Mouse (Mus musculus) induced T-regulatory cell, adult 2 months (primary cell): Measurements from ENCODE around the gene Pbdc1.
A peak's percentile ranks its signal among the peaks of the same experiment; 100 is the strongest.
"Not testable (repeated sequence)": the region's sequence is repeated elsewhere in the genome, so short reads cannot be mapped to it uniquely, and the experiment has no call there.

Source experiments
- DNase-seq: peaks from one replicate; pipeline ENCODE4 v3.0.0-alpha.2; 2012; ENCODE audit warnings: low read depth

Pbdc1 gene

GRCm38 (mm10) chrX:105079615-105080092, at the start of gene Pbdc1:
Gene Pbdc1, plus strand, starts transcription at chrX:105079756.
- DNase-seq = peak; percentile 94

- DNase-seq = peak; percentile 25
These were observed 41.9 kb upstream of the Pbdc1 start for GRCm38 (mm10) chrX:105037666-105038065.

GRCm38 (mm10) chrX:105064294-105064693, 15.3 kb upstream of the Pbdc1 start:
- DNase-seq = no peak

- DNase-seq = no peak
These were observed 14.8 kb upstream of the Pbdc1 start for GRCm38 (mm10) chrX:105064801-105065200.

GRCm38 (mm10) chrX:105069671-105070503, 9.7 kb upstream of the Pbdc1 start:
- DNase-seq = peak; percentile 86

- DNase-seq = no peak
These were observed 405 bp upstream of the Pbdc1 start for GRCm38 (mm10) chrX:105079151-105079550.

- DNase-seq = no peak
These were observed 540 bp downstream of the Pbdc1 start for GRCm38 (mm10) chrX:105080096-105080495.

GRCm38 (mm10) chrX:105083013-105083412, 3.5 kb downstream of the Pbdc1 start:
- DNase-seq = not testable (repeated sequence)

- peak; percentile 65 for DNase-seq
These were observed 24.6 kb downstream of the Pbdc1 start for GRCm38 (mm10) chrX:105104175-105104574.

GRCm38 (mm10) chrX:105114994-105115393, 35.4 kb downstream of the Pbdc1 start:
- no peak for DNase-seq

- DNase-seq = peak; percentile 79
These were observed 41.0 kb downstream of the Pbdc1 start, which contains the start of gene Magee1 for GRCm38 (mm10) chrX:105120275-105121226. Gene Magee1, plus strand, starts transcription at chrX:105120378.

- DNase-seq = peak; percentile 81
These were observed 41.8 kb downstream of the Pbdc1 start for GRCm38 (mm10) chrX:105121227-105121865.

GRCm38 (mm10) chrX:105124903-105125302, 45.3 kb downstream of the Pbdc1 start:
- DNase-seq = peak; percentile 15

- no peak for DNase-seq
These were observed 72.4 kb downstream of the Pbdc1 start for GRCm38 (mm10) chrX:105151872-105152461.

GRCm38 (mm10) chrX:105165007-105165406, 85.5 kb downstream of the Pbdc1 start:
- not testable (repeated sequence) for DNase-seq
